Mouse (Mus musculus) ES-E14 (cell line): Measurements from ENCODE around the gene Olfr680-ps1. TPM values are rescaled to one million over a fixed set of nuclear protein-coding genes. Genes with fewer than 3 reads are reported as not detected.
"Not testable (repeated sequence)": the region's sequence is repeated elsewhere in the genome, so short reads cannot be mapped to it uniquely, and the experiment has no call there.

Source experiments
- DNase-seq: peaks from one replicate; pipeline ENCODE4 v3.0.0-alpha.2; 2013; ENCODE audit warnings: low read depth, low spot score
- H3K27ac ChIP-seq: 2 replicates; pipeline ENCODE4 v1.5.1; 2012; ENCODE audit warnings: low read depth, mild to moderate bottlenecking, low read length, moderate library complexity, mixed read lengths; ENCODE audit not compliant: poor library complexity, insufficient read depth, severe bottlenecking
- H3K36me3 ChIP-seq: 2 replicates; pipeline ENCODE4 v1.6.1; 2012; ENCODE audit warnings: mild to moderate bottlenecking, low read length, moderate library complexity, mixed read lengths; ENCODE audit not compliant: control insufficient read depth, poor library complexity, insufficient read depth, severe bottlenecking
- H3K4me1 ChIP-seq, 2 experiments: fragments of 150-350 bp in 1 of 2; sonication (generic) in 1 of 2; 2 replicates each; pipeline ENCODE4 v1.6.1; 2012; ENCODE audit warnings: low read length in 2 of 2, mild to moderate bottlenecking in 1 of 2, mixed read lengths in 1 of 2; ENCODE audit not compliant: control insufficient read depth in 2 of 2, insufficient read depth in 2 of 2, poor library complexity in 1 of 2
- H3K4me3 ChIP-seq, 2 experiments: fragments of 150-350 bp in 1 of 2; sonication (generic) in 1 of 2; 2 replicates each; pipeline ENCODE4 v1.5.1; 2012; ENCODE audit warnings: low read length in 2 of 2, low read depth in 1 of 2, mild to moderate bottlenecking in 1 of 2, mixed read lengths in 1 of 2; ENCODE audit not compliant: insufficient read depth in 1 of 2, poor library complexity in 1 of 2, severe bottlenecking in 1 of 2
- H3K9ac ChIP-seq: 2 replicates; pipeline ENCODE4 v1.6.1; 2012; ENCODE audit warnings: low read depth, mild to moderate bottlenecking, low read length, mixed read lengths; ENCODE audit not compliant: poor library complexity, insufficient read depth, severe bottlenecking
- H3K9me3 ChIP-seq: fragments of 150-350 bp; sonication (generic); 2 replicates; pipeline ENCODE4 v1.6.1; 2012; ENCODE audit warnings: low read depth, mild to moderate bottlenecking, low read length; ENCODE audit not compliant: control insufficient read depth, insufficient read depth
- CHD2 ChIP-seq: IDR thresholded peaks from 2 replicates; pipeline ENCODE4 v1.6.1; 2014; ENCODE audit warnings: mild to moderate bottlenecking, low read depth, low read length, inconsistent platforms
- HCFC1 ChIP-seq: IDR thresholded peaks from 2 replicates; pipeline ENCODE4 v1.6.1; 2012; ENCODE audit warnings: low read length, inconsistent platforms, borderline replicate concordance; ENCODE audit not compliant: insufficient read depth
- MAFK ChIP-seq: IDR thresholded peaks from 2 replicates; pipeline ENCODE4 v1.6.1; 2014; ENCODE audit warnings: mild to moderate bottlenecking, low read depth, low read length, inconsistent platforms; ENCODE audit not compliant: insufficient read depth
- ZC3H11A ChIP-seq: IDR thresholded peaks from 2 replicates; pipeline ENCODE4 v1.6.1; 2012; ENCODE audit warnings: low read depth, mild to moderate bottlenecking, inconsistent platforms, low read length, borderline replicate concordance
- ZNF384 ChIP-seq: IDR thresholded peaks from 2 replicates; pipeline ENCODE4 v1.6.1; 2012; ENCODE audit warnings: low read depth, low read length, inconsistent platforms
- in situ Hi-C, 2 experiments: fragments of 600-800 bp; cut with MboI; formaldehyde crosslinking; loops; one replicate each; pipeline ENCODE4 v1.15.1; 2025; ENCODE audit warnings: low sequenced_read_pairs in 2 of 2, inconsistent platforms in 1 of 2; ENCODE audit not compliant: unreplicated experiment in 2 of 2
- total RNA-seq: library from RNA; depleted of rRNA; stranded (reverse); fragments of 300-350 nt; gene quantifications from 2 replicates; pipeline ENCODE4 v1.2.3, GENCODE M21; 2012; rRNA removed

The Olfr680-ps1 gene
- total RNA-seq = not detected in 2 replicates

DNA sequence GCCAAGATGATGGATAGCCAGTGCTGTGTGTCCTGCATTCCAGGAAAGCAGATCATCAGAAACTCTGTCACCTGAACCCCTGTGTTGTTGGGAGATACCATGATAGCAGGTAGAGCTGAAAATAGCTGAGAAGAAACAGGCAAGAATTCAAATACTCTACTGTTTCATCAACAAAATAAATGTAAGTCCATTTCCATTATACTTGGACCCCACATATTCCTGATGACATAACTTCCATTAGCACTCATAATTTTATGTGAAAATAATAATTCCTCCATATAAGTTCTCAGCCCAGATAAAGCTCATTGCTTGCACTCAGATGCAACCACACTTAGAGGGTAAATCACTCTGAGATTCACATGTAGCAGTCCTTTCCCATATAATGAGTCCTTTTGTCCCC lies at the start of gene Olfr680-ps1:
Gene Olfr680-ps1 (minus strand): TSS at position 101 of the 400 bp plus-strand sequence.
- H3K9me3 ChIP-seq, DNase-seq, H3K36me3 ChIP-seq, H3K9ac ChIP-seq, H3K4me3 ChIP-seq, H3K4me1 ChIP-seq, in situ Hi-C loops, H3K27ac ChIP-seq: not testable (repeated sequence)

DNA sequence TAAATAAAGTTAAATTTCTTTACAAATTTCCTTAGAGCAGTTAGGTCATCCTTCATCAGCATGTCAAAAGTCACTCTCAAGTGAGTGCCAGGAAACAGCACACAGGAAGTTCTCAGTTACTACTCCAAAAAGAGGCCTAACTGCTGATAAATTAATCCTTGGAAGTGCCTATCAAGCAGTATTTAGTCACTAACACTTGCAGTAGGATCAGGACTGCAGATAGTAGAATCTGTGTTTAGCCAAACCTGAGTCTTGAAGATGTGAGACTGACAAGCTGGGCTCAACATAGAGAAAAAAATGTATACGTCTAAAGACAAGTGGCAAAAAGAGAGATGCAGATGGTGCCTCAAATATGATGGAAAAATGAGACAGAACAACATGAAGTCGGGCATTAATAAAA lies 48.7 kb upstream of the Olfr680-ps1 start:
- TF ChIP-seq MAFK = no peak
- no peak for TF ChIP-seq HCFC1
- no peak for TF ChIP-seq ZC3H11A
- TF ChIP-seq ZNF384 = no peak
- TF ChIP-seq CHD2 = no peak
- no peaks in the 10 kb centered on the region for H3K4me1 ChIP-seq
- no peaks in the 10 kb centered on the region for H3K9me3 ChIP-seq
- in situ Hi-C loops = no loop called here
- no peak overlapping the region for H3K4me3 ChIP-seq
- no peak overlapping the region for H3K9ac ChIP-seq
- DNase-seq = no peak
- H3K27ac ChIP-seq = no peak overlapping the region
- H3K36me3 ChIP-seq = no peaks in the 10 kb centered on the region

DNA sequence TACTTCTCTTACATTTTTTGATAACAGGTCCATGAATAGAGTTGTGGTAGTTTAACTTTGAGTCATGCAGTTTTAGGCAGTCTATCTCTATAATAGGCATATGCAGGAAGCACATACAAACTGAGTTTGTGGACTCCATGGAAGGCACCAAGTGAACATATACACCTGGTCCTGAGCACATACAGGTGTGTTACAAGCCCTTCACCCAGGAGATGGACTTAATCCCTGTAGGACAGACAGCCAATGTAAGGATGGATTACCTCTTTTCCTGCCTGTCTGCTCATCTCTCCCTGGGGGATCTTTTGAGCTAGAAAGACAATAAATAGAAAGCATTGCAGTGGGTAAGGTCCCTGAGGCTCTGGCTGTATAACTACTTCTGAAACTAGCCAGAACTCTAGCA lies 23.9 kb upstream of the Olfr680-ps1 start, which contains the start of gene Olfr681:
Gene Olfr681 (plus strand): TSS at position 301 of the 400 bp plus-strand sequence.
- in situ Hi-C loops = no loop called here
- DNase-seq = no peak
- H3K9ac ChIP-seq = no peak within 1 kb of the TSS
- no peak within 1 kb of the TSS for H3K27ac ChIP-seq
- H3K4me3 ChIP-seq = no peak within 1 kb of the TSS
- H3K36me3 ChIP-seq = no peaks in the 10 kb centered on the region
- no peaks in the 10 kb centered on the region for H3K9me3 ChIP-seq
- no peaks in the 10 kb centered on the region for H3K4me1 ChIP-seq
- no peak for TF ChIP-seq ZC3H11A
- no peak for TF ChIP-seq MAFK
- TF ChIP-seq ZNF384 = no peak
- no peak for TF ChIP-seq CHD2
- TF ChIP-seq HCFC1 = no peak

GRCm38 (mm10) chr7:105080905-105081304 lies 11.7 kb downstream of the Olfr680-ps1 start, which contains the start of gene Olfr679:
Olfr679 (plus strand) TSS chr7:105081205.
- in situ Hi-C loops = no loop called here
- Histone ChIP-seq H3K27ac (no peak within 1 kb of the TSS), H3K9me3 (no peaks in the 10 kb centered on the region), H3K4me1 (no peaks in the 10 kb centered on the region), H3K9ac (no peak within 1 kb of the TSS), H3K36me3 (no peaks in the 10 kb centered on the region), H3K4me3 (no peak within 1 kb of the TSS)
- no peak for DNase-seq
- TF ChIP-seq CHD2 = no peak
- TF ChIP-seq ZNF384 = no peak
- no peak for TF ChIP-seq ZC3H11A
- TF ChIP-seq HCFC1 = no peak
- TF ChIP-seq MAFK = no peak

GRCm38 (mm10) chr7:105064175-105064574 lies 28.4 kb downstream of the Olfr680-ps1 start, which contains the start of gene Olfr678:
Olfr678 (plus strand) TSS chr7:105064475.
- TF ChIP-seq MAFK (no peak), CHD2 (no peak), HCFC1 (no peak), ZC3H11A (no peak), ZNF384 (no peak)
- DNase-seq = no peak
- Histone ChIP-seq H3K4me3 (no peak within 1 kb of the TSS), H3K9me3 (no peaks in the 10 kb centered on the region), H3K9ac (no peak within 1 kb of the TSS), H3K36me3 (no peaks in the 10 kb centered on the region), H3K27ac (no peak within 1 kb of the TSS), H3K4me1 (no peaks in the 10 kb centered on the region)
- in situ Hi-C loops = no loop called here
